Mouse (Mus musculus): Measurements from ENCODE around the gene Mrpl50. TPM values are rescaled to one million over a fixed set of nuclear protein-coding genes. Genes with fewer than 3 reads are reported as not detected.
"Not testable (repeated sequence)": the region's sequence is repeated elsewhere in the genome, so short reads cannot be mapped to it uniquely, and the experiment has no call there.

Gene Mrpl50
- polyA plus RNA-seq, 1 experiment from 2014 or later: 74.3 TPM

GRCm38 (mm10) chr4:49480896-49481295, 40.0 kb downstream of the Mrpl50 start:
- 62% methylated on average over 3 of the region's 3 CpGs for WGBS
- H3K4me3 ChIP-seq (ENCODE audit: low read length): no peak overlapping the region
- no peaks in the 10 kb centered on the region for H3K36me3 ChIP-seq (ENCODE audit: control insufficient read depth, insufficient read depth, low read length)
- no peaks in the 10 kb centered on the region for H3K27me3 ChIP-seq (replicated peaks; ENCODE audit: control insufficient read depth, insufficient read depth, low read length)
- ATAC-seq: no peak
- H3K9me3 ChIP-seq (ENCODE audit: control insufficient read depth, low read length): no peaks in the 10 kb centered on the region
- no peak overlapping the region for H3K27ac ChIP-seq (ENCODE audit: low read depth, low read length)
- H3K4me1 ChIP-seq (ENCODE audit: control insufficient read depth, insufficient read depth, low read depth, low read length): no peaks in the 10 kb centered on the region
- H3K9ac ChIP-seq (ENCODE audit: low read depth, low read length): no peak overlapping the region
- no peak overlapping the region for H3K4me2 ChIP-seq (ENCODE audit: low read length)

- Histone ChIP-seq H3K27me3 (replicated peaks; ENCODE audit: control insufficient read depth, insufficient read depth, low read length) (no peaks in the 10 kb centered on the region), H3K4me1 (ENCODE audit: control insufficient read depth, insufficient read depth, low read depth, low read length) (no peaks in the 10 kb centered on the region), H3K9me3 (ENCODE audit: control insufficient read depth, low read length) (no peaks in the 10 kb centered on the region), H3K4me3 (ENCODE audit: low read length) (no peak overlapping the region), H3K36me3 (ENCODE audit: control insufficient read depth, insufficient read depth, low read length) (no peaks in the 10 kb centered on the region), H3K9ac (ENCODE audit: low read depth, low read length) (no peak overlapping the region), H3K4me2 (ENCODE audit: low read length) (peak overlapping the region; percentile 25), H3K27ac (ENCODE audit: low read depth, low read length) (no peak overlapping the region)
- 25% methylated on average over 21 of the region's 21 CpGs for WGBS
- ATAC-seq: no peak
These were observed 40.7 kb downstream of the Mrpl50 start for GRCm38 (mm10) chr4:49480104-49480760.

- H3K36me3 ChIP-seq (ENCODE audit: control insufficient read depth, insufficient read depth, low read length); H3K27ac ChIP-seq (ENCODE audit: low read depth, low read length); H3K4me2 ChIP-seq (ENCODE audit: low read length); H3K4me1 ChIP-seq (ENCODE audit: control insufficient read depth, insufficient read depth, low read depth, low read length); H3K27me3 ChIP-seq (replicated peaks; ENCODE audit: control insufficient read depth, insufficient read depth, low read length); ATAC-seq; H3K9ac ChIP-seq (ENCODE audit: low read depth, low read length); H3K4me3 ChIP-seq (ENCODE audit: low read length); H3K9me3 ChIP-seq (ENCODE audit: control insufficient read depth, low read length): not testable (repeated sequence)
- WGBS: 26% methylated on average over 2 of the region's 2 CpGs
These were observed 41.9 kb downstream of the Mrpl50 start for GRCm38 (mm10) chr4:49479035-49479434.

DNA sequence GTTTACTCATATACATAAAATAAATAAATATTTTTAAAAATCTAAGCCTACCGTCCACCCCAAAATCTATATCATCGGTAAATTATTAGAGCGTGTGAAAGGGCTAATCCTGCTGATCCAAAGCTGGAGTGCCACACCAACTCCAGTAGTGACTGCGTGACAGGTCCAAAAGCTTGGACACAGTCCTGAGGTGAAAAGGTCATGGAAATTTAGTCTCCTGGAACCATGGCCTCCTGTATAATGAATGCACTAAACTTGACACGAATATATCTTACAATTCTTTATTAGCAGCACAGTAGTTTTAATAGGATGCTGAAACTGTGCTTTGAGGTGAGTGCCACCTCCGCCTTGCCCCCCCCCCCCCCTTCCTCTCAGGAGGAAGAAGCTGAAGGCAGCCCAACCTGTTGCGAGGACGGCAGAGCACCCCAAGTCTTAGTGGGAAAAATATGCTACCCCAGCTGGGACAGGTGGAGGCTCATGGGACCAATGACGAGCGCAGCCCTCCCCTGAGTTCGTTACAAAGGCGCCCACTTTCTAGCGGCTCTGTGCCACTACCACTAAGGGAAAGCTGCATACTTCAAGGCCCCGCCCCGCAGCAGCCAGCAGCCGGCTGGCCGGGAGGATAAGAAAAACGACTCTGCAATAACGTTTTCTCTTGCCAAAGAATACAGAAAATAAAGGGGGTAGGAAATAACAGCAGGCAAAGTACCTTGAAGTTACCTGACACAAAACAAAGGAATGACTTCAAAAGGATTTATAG, 42.6 kb downstream of the Mrpl50 start:
- Histone ChIP-seq H3K9me3 (ENCODE audit: control insufficient read depth, low read length) (no peaks in the 10 kb centered on the region), H3K9ac (ENCODE audit: low read depth, low read length) (no peak overlapping the region; the same call in 1 of the 2 replicates), H3K4me1 (ENCODE audit: control insufficient read depth, insufficient read depth, low read depth, low read length) (no peaks in the 10 kb centered on the region), H3K36me3 (ENCODE audit: control insufficient read depth, insufficient read depth, low read length) (no peaks in the 10 kb centered on the region), H3K4me3 (ENCODE audit: low read length) (peak overlapping the region; percentile 28), H3K27ac (ENCODE audit: low read depth, low read length) (no peak overlapping the region), H3K27me3 (replicated peaks; ENCODE audit: control insufficient read depth, insufficient read depth, low read length) (no peaks in the 10 kb centered on the region), H3K4me2 (ENCODE audit: low read length) (peak overlapping the region; percentile 61)
- peak; percentile 54; the same call in 1 of the 2 replicates for ATAC-seq
- 22% methylated on average over 19 of the region's 19 CpGs for WGBS

GRCm38 (mm10) chr4:49474583-49474982, 46.3 kb downstream of the Mrpl50 start:
- Histone ChIP-seq H3K27ac (ENCODE audit: low read depth, low read length) (no peak overlapping the region), H3K36me3 (ENCODE audit: control insufficient read depth, insufficient read depth, low read length) (no peaks in the 10 kb centered on the region), H3K4me2 (ENCODE audit: low read length) (no peak overlapping the region), H3K27me3 (replicated peaks; ENCODE audit: control insufficient read depth, insufficient read depth, low read length) (no peaks in the 10 kb centered on the region), H3K9ac (ENCODE audit: low read depth, low read length) (no peak overlapping the region), H3K4me3 (ENCODE audit: low read length) (no peak overlapping the region), H3K9me3 (ENCODE audit: control insufficient read depth, low read length) (no peaks in the 10 kb centered on the region), H3K4me1 (ENCODE audit: control insufficient read depth, insufficient read depth, low read depth, low read length) (no peaks in the 10 kb centered on the region)
- no peak for ATAC-seq

DNA sequence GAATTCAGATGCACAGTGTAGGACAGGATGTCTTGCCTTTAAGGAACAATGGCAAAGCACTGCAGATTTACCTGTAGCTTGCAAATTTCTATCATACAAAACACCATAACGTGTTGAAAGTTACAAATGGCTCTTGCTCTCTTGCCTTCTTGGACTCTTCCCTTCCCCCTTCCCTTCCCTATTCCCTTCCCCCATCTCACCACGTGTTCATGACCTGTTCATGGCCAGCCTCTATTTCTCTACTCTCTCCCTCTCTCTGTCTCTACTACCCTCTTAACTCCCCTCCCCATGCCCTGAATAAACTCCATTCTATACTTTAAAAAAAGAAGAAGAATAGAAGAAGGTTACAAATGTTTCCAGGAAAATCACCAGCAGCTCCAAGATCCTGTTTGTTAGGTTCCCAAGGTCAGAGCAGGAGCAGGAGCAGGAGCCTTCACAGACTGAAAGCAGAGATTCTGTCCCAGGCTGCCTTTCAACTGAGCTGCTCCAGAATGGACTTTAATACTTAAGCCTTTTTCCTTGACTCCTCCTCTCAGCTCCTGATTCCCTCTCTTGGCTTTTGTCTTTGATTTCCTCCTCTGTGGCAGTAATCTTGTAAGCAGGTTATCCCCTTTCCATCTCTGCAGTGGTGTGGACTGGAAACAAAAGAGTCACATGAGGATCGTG, 47.3 kb downstream of the Mrpl50 start, which contains the start of gene Acnat1:
Gene Acnat1, minus strand, starts transcription at position 478 of the 666 bp plus-strand sequence.
- no peaks in the 10 kb centered on the region for H3K9me3 ChIP-seq (ENCODE audit: control insufficient read depth, low read length)
- H3K36me3 ChIP-seq (ENCODE audit: control insufficient read depth, insufficient read depth, low read length): no peaks in the 10 kb centered on the region
- H3K27ac ChIP-seq (ENCODE audit: low read depth, low read length): no peak within 1 kb of the TSS
- no peaks in the 10 kb centered on the region for H3K27me3 ChIP-seq (replicated peaks; ENCODE audit: control insufficient read depth, insufficient read depth, low read length)
- H3K9ac ChIP-seq (ENCODE audit: low read depth, low read length): no peak within 1 kb of the TSS
- no peak for ATAC-seq
- no peaks in the 10 kb centered on the region for H3K4me1 ChIP-seq (ENCODE audit: control insufficient read depth, insufficient read depth, low read depth, low read length)
- no peak within 1 kb of the TSS for H3K4me2 ChIP-seq (ENCODE audit: low read length)
- 55% methylated on average over 3 of the region's 3 CpGs for WGBS
- H3K4me3 ChIP-seq (ENCODE audit: low read length): no peak within 1 kb of the TSS

- Histone ChIP-seq H3K9ac (ENCODE audit: low read depth, low read length) (no peak overlapping the region), H3K4me1 (ENCODE audit: control insufficient read depth, insufficient read depth, low read depth, low read length) (no peaks in the 10 kb centered on the region), H3K27ac (ENCODE audit: low read depth, low read length) (no peak overlapping the region), H3K36me3 (ENCODE audit: control insufficient read depth, insufficient read depth, low read length) (no peaks in the 10 kb centered on the region), H3K4me2 (ENCODE audit: low read length) (no peak overlapping the region), H3K4me3 (ENCODE audit: low read length) (no peak overlapping the region), H3K27me3 (replicated peaks; ENCODE audit: control insufficient read depth, insufficient read depth, low read length) (no peaks in the 10 kb centered on the region), H3K9me3 (ENCODE audit: control insufficient read depth, low read length) (no peaks in the 10 kb centered on the region)
- WGBS: 84% methylated on average over 3 of the region's 3 CpGs
- ATAC-seq: no peak
These were observed 51.3 kb downstream of the Mrpl50 start for GRCm38 (mm10) chr4:49469435-49470151.

GRCm38 (mm10) chr4:49467360-49467759, 53.5 kb downstream of the Mrpl50 start:
- no peaks in the 10 kb centered on the region for H3K9me3 ChIP-seq (ENCODE audit: control insufficient read depth, low read length)
- 95% methylated on average over 6 of the region's 6 CpGs for WGBS

More at GRCm38 (mm10) chr4:49467360-49467759, 53.5 kb downstream of the Mrpl50 start:
- ATAC-seq: no peak
- H3K9ac ChIP-seq (ENCODE audit: low read depth, low read length): no peak overlapping the region
- no peak overlapping the region for H3K4me3 ChIP-seq (ENCODE audit: low read length)
- H3K4me2 ChIP-seq (ENCODE audit: low read length): no peak overlapping the region
- no peaks in the 10 kb centered on the region for H3K27me3 ChIP-seq (replicated peaks; ENCODE audit: control insufficient read depth, insufficient read depth, low read length)
- H3K36me3 ChIP-seq (ENCODE audit: control insufficient read depth, insufficient read depth, low read length): no peaks in the 10 kb centered on the region
- no peak overlapping the region for H3K27ac ChIP-seq (ENCODE audit: low read depth, low read length)
- no peaks in the 10 kb centered on the region for H3K4me1 ChIP-seq (ENCODE audit: control insufficient read depth, insufficient read depth, low read depth, low read length)
